Mouse (Mus musculus): ENCODE results near the gene Klra2. TPM values are rescaled to one million over a fixed set of nuclear protein-coding genes. Genes with fewer than 3 reads are reported as not detected.

Gene Klra2
- polyA plus RNA-seq, 1 experiment from 2014 or later, result 0.50 TPM

GRCm38 (mm10) chr6:131262778-131263177 is 15.6 kb upstream of the Klra2 start:
- H3K4me1 ChIP-seq (replicated peaks), result no peaks in the 10 kb centered on the region
- 66% methylated on average over 3 of the region's 3 CpGs for WGBS
- H3K4me2 ChIP-seq (replicated peaks), result no peak overlapping the region
- no peak for ATAC-seq
- no peaks in the 10 kb centered on the region for H3K9me3 ChIP-seq
- H3K36me3 ChIP-seq, result no peaks in the 10 kb centered on the region
- no peaks in the 10 kb centered on the region for H3K27me3 ChIP-seq (replicated peaks)
- H3K27ac ChIP-seq, result no peak overlapping the region
- no peak overlapping the region for H3K9ac ChIP-seq
- no peak overlapping the region for H3K4me3 ChIP-seq (replicated peaks)

GRCm38 (mm10) chr6:131262009-131262408 is 14.8 kb upstream of the Klra2 start:
- 85% methylated on average over 3 of the region's 3 CpGs for WGBS
- no peaks in the 10 kb centered on the region for H3K36me3 ChIP-seq
- H3K9ac ChIP-seq, result no peak overlapping the region
- H3K27ac ChIP-seq, result no peak overlapping the region
- no peak for ATAC-seq
- H3K4me2 ChIP-seq (replicated peaks), result no peak overlapping the region
- no peaks in the 10 kb centered on the region for H3K4me1 ChIP-seq (replicated peaks)
- no peak overlapping the region for H3K4me3 ChIP-seq (replicated peaks)
- H3K27me3 ChIP-seq (replicated peaks), result no peaks in the 10 kb centered on the region
- no peaks in the 10 kb centered on the region for H3K9me3 ChIP-seq

DNA sequence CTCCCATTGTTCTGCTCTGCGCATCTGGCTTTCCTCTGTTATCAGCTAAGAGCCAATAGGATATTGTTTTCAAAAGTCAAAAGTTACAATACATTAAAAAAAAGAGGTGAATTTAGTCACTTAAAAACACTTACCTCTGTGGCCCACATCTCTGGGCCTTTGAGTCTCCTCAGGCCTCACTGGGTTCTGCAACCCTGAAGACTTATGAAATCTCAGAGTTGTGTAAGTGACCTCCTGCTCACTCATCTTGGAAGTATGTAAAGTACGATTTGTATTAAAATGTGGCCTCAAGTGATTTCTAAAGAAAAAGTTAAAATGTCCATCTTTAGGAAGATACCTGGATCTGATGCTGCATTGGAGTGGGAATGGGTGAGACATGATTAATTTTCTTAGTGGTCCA is 2.1 kb downstream of the Klra2 start:
- H3K9ac ChIP-seq, result no peak overlapping the region
- 77% methylated on average over 2 of the region's 2 CpGs for WGBS
- H3K4me1 ChIP-seq (replicated peaks), result no peaks in the 10 kb centered on the region
- no peaks in the 10 kb centered on the region for H3K36me3 ChIP-seq
- H3K4me2 ChIP-seq (replicated peaks), result no peak overlapping the region
- H3K9me3 ChIP-seq, result no peaks in the 10 kb centered on the region
- ATAC-seq, result no peak
- H3K27me3 ChIP-seq (replicated peaks), result no peaks in the 10 kb centered on the region
- H3K27ac ChIP-seq, result no peak overlapping the region
- no peak overlapping the region for H3K4me3 ChIP-seq (replicated peaks)

Other genes starting within 250 kb of the Klra2 start
- 53.8 and 68.5 TPM in 2 replicates for gene Magohb, start 45.9 kb upstream of the Klra2 start, polyA plus RNA-seq (2015; fragmentation: Nextera tagmentation; extraction: Ambion mirVana)
- gene Styk1, start 106.2 kb upstream of the Klra2 start, polyA plus RNA-seq (2015; fragmentation: Nextera tagmentation; extraction: Ambion mirVana), result 11.3 and 13.8 TPM in 2 replicates
- 52.7 and 57.6 TPM in 2 replicates for gene Ybx3, start 141.1 kb upstream of the Klra2 start, polyA plus RNA-seq (2015; fragmentation: Nextera tagmentation; extraction: Ambion mirVana)
- not detected in 2 replicates for gene 5430401F13Rik, start 239.0 kb upstream of the Klra2 start, polyA plus RNA-seq (2015; fragmentation: Nextera tagmentation; extraction: Ambion mirVana)
- gene Gm6619, start 239.0 kb upstream of the Klra2 start, polyA plus RNA-seq (2015; fragmentation: Nextera tagmentation; extraction: Ambion mirVana), result not detected in 2 replicates